Mouse (Mus musculus) C2C12 (cell line): ENCODE data around the gene Guca2a.

Experiments
- CTCF ChIP-seq: IDR thresholded peaks from one replicate; pipeline ENCODE4 v1.5.1; 2011; ENCODE audit not compliant: control insufficient read depth, insufficient read depth, insufficient read length
- MYOD1 ChIP-seq: IDR thresholded peaks from one replicate; pipeline ENCODE4 v1.6.1; 2011; ENCODE audit warnings: low read depth; ENCODE audit not compliant: control insufficient read depth, insufficient read length
- USF1 ChIP-seq: IDR thresholded peaks from one replicate; pipeline ENCODE4 v1.6.1; 2011; ENCODE audit warnings: low read depth, mild to moderate bottlenecking, control low read depth, moderate library complexity

- no peak for TF ChIP-seq USF1
- TF ChIP-seq CTCF: no peak
- no peak for TF ChIP-seq MYOD1
Observed at GRCm38 (mm10) chr4:119626081-119626645, 11.3 kb upstream of the Guca2a start.
